Mouse (Mus musculus): ENCODE measurements around the gene Aldh2. TPM values are rescaled to one million over a fixed set of nuclear protein-coding genes. Genes with fewer than 3 reads are reported as not detected.

Gene Aldh2
- total and polyA plus RNA-seq, 3 experiments: 198 to 471 (median 267) TPM

- TF ChIP-seq POLR2AphosphoS5 (IDR thresholded peaks at IDR 0.05; ENCODE audit: borderline replicate concordance, low read depth, low read length) (no peak), ZNF384 (IDR thresholded peaks at IDR 0.05; ENCODE audit: low read depth, low read length) (no peak), USF1 (IDR thresholded peaks at IDR 0.05; ENCODE audit: low read depth, low read length) (peak; percentile 91), TAL1 (IDR thresholded peaks at IDR 0.05; ENCODE audit: low read length) (no peak), SMC3 (IDR thresholded peaks at IDR 0.05; ENCODE audit: low read depth, low read length) (no peak)
Measured at GRCm38 (mm10) chr5:121597332-121597731, 3.7 kb upstream of the Aldh2 start (continued).

- Histone ChIP-seq H3K4me3 (ENCODE audit: control insufficient read depth in 1 of 2, insufficient read depth in 1 of 2, low read depth in 2 of 2, low read length in 2 of 2) (no peak overlapping the region), H3K9ac (ENCODE audit: control insufficient read depth, low read depth, low read length, poor library complexity, severe bottlenecking) (peak overlapping the region; percentile 20; the same call in 1 of the 2 replicates), H3K9me3 (replicated peaks; ENCODE audit: insufficient read depth, low read length) (no peaks in the 10 kb centered on the region), H3K36me3 (ENCODE audit: control insufficient read depth in 1 of 2, insufficient read depth in 2 of 2, low read length in 2 of 2) (peaks cover 0 to 38% of the 10 kb centered on the region in 2 experiments; a peak in 2 of 4 replicates), H3K4me1 (ENCODE audit: control insufficient read depth in 1 of 2, insufficient read depth in 2 of 2, low read length in 2 of 2) (peaks cover 24 to 45% of the 10 kb centered on the region in 2 experiments), H3K27me3 (ENCODE audit: control insufficient read depth in 1 of 2, insufficient read depth in 2 of 2, low read length in 2 of 2) (no peaks in the 10 kb centered on the region), H3K27ac (ENCODE audit: control insufficient read depth, low read depth, low read length) (peak overlapping the region; percentile 64), H3K79me2 (ENCODE audit: control insufficient read depth, insufficient read depth, low read length, poor library complexity) (peaks cover 9% of the 10 kb centered on the region)
- TF ChIP-seq ELF1 (IDR thresholded peaks at IDR 0.05; ENCODE audit: low read depth, low read length): no peak
- TF ChIP-seq CTCF (IDR thresholded peaks at IDR 0.05 in 2 of 3, conservative IDR thresholded peaks at IDR 0.05 in 1 of 3; ENCODE audit: control insufficient read depth in 1 of 3, insufficient read depth in 1 of 3, low read depth in 2 of 3, low read length in 3 of 3, poor library complexity in 1 of 3, severe bottlenecking in 1 of 3): 0 out of 6 replicates have a peak, but pooled peaks of 1 of the 3 experiments have one; percentile 3
- peak; percentile 49; the same call in 1 of the 2 replicates for TF ChIP-seq GATA1 (IDR thresholded peaks at IDR 0.05; ENCODE audit: low read depth, low read length)
- TF ChIP-seq POLR2A (IDR thresholded peaks at IDR 0.05; ENCODE audit: control insufficient read depth in 1 of 2, insufficient read depth in 1 of 2, low read depth in 1 of 2, low read length in 2 of 2, poor library complexity in 1 of 2): no peak
- TF ChIP-seq SIN3A (IDR thresholded peaks at IDR 0.05; ENCODE audit: low read length): 0 out of 2 replicates have a peak, but pooled peaks have one; percentile 23
- 0 out of 2 replicates have a peak, but pooled peaks have one; percentile 26 for TF ChIP-seq ETS1 (IDR thresholded peaks at IDR 0.05; ENCODE audit: low read depth, low read length)
- TF ChIP-seq MAX (IDR thresholded peaks at IDR 0.05; ENCODE audit: low read length): no peak
- TF ChIP-seq TAL1 (IDR thresholded peaks at IDR 0.05; ENCODE audit: low read length): peak; percentile 32; the same call in 1 of the 2 replicates
- TF ChIP-seq JUND (IDR thresholded peaks at IDR 0.05; ENCODE audit: low read depth, low read length): no peak
- DNase-seq (ENCODE audit: low read depth, low spot score): peak; percentile 60
Measured at GRCm38 (mm10) chr5:121596226-121596625, 2.6 kb upstream of the Aldh2 start.

GRCm38 (mm10) chr5:121595758-121596157 lies 2.1 kb upstream of the Aldh2 start:
- Histone ChIP-seq H3K9me3 (replicated peaks; ENCODE audit: insufficient read depth, low read length) (no peaks in the 10 kb centered on the region), H3K27me3 (ENCODE audit: control insufficient read depth in 1 of 2, insufficient read depth in 2 of 2, low read length in 2 of 2) (no peaks in the 10 kb centered on the region), H3K4me3 (ENCODE audit: control insufficient read depth in 1 of 2, insufficient read depth in 1 of 2, low read depth in 2 of 2, low read length in 2 of 2) (no peak overlapping the region), H3K9ac (ENCODE audit: control insufficient read depth, low read depth, low read length, poor library complexity, severe bottlenecking) (no peak overlapping the region), H3K36me3 (ENCODE audit: control insufficient read depth in 1 of 2, insufficient read depth in 2 of 2, low read length in 2 of 2) (peaks cover 0 to 38% of the 10 kb centered on the region in 2 experiments; a peak in 2 of 4 replicates), H3K79me2 (ENCODE audit: control insufficient read depth, insufficient read depth, low read length, poor library complexity) (peaks cover 9% of the 10 kb centered on the region), H3K4me1 (ENCODE audit: control insufficient read depth in 1 of 2, insufficient read depth in 2 of 2, low read length in 2 of 2) (peaks cover 24 to 45% of the 10 kb centered on the region in 2 experiments), H3K27ac (ENCODE audit: control insufficient read depth, low read depth, low read length) (peak overlapping the region; percentile 64)
- DNase-seq (ENCODE audit: low read depth, low spot score): peak; percentile 55
- no peak for TF ChIP-seq ZC3H11A (IDR thresholded peaks at IDR 0.05; ENCODE audit: low read depth, low read length)
- no peak for TF ChIP-seq HCFC1 (IDR thresholded peaks at IDR 0.05; ENCODE audit: low read depth, low read length)
- TF ChIP-seq EP300 (IDR thresholded peaks at IDR 0.05; ENCODE audit: low read depth in 1 of 2, low read length in 2 of 2): peak in 1 of 2 experiments; percentile 42; a peak in 1 of 4 replicates
- TF ChIP-seq E2F4 (IDR thresholded peaks at IDR 0.05; ENCODE audit: borderline replicate concordance, low read depth, low read length): no peak
- peak; percentile 62 for TF ChIP-seq GATA1 (IDR thresholded peaks at IDR 0.05; ENCODE audit: low read depth, low read length)
- peak; percentile 86 for TF ChIP-seq USF1 (IDR thresholded peaks at IDR 0.05; ENCODE audit: low read depth, low read length)
- TF ChIP-seq MEF2A (IDR thresholded peaks at IDR 0.05; ENCODE audit: extremely low read depth, insufficient replicate concordance, low read depth, low read length, poor library complexity, severe bottlenecking): no peak
- TF ChIP-seq RAD21 (IDR thresholded peaks at IDR 0.05; ENCODE audit: low read depth, low read length): no peak
- TF ChIP-seq CHD2 (IDR thresholded peaks at IDR 0.05; ENCODE audit: low read length): no peak; the same call in 1 of the 2 replicates
- no peak; the same call in 1 of the 2 replicates for TF ChIP-seq ZNF384 (IDR thresholded peaks at IDR 0.05; ENCODE audit: low read depth, low read length)
- TF ChIP-seq ZKSCAN1 (IDR thresholded peaks at IDR 0.05; ENCODE audit: low read depth, low read length): no peak
- no peak for TF ChIP-seq ETS1 (IDR thresholded peaks at IDR 0.05; ENCODE audit: low read depth, low read length)
- TF ChIP-seq MXI1 (IDR thresholded peaks at IDR 0.05; ENCODE audit: low read depth, low read length): no peak
- no peak for TF ChIP-seq TCF12 (IDR thresholded peaks at IDR 0.05; ENCODE audit: low read depth, low read length)
- no peak for TF ChIP-seq CTCF (IDR thresholded peaks at IDR 0.05 in 2 of 3, conservative IDR thresholded peaks at IDR 0.05 in 1 of 3; ENCODE audit: control insufficient read depth in 1 of 3, insufficient read depth in 1 of 3, low read depth in 2 of 3, low read length in 3 of 3, poor library complexity in 1 of 3, severe bottlenecking in 1 of 3)
- TF ChIP-seq TBP (IDR thresholded peaks at IDR 0.05; ENCODE audit: low read depth, low read length): no peak
- no peak for TF ChIP-seq TAL1 (IDR thresholded peaks at IDR 0.05; ENCODE audit: low read length)
- TF ChIP-seq MAX (IDR thresholded peaks at IDR 0.05; ENCODE audit: low read length): peak; percentile 45; the same call in 1 of the 2 replicates
- no peak for TF ChIP-seq CHD1 (IDR thresholded peaks at IDR 0.05; ENCODE audit: low read depth, low read length)
- TF ChIP-seq USF2 (IDR thresholded peaks at IDR 0.05; ENCODE audit: borderline replicate concordance in 1 of 2, insufficient read depth in 1 of 2, low read depth in 1 of 2, low read length in 2 of 2): 0 out of 4 replicates have a peak, but pooled peaks of 1 of the 2 experiments have one; percentile 39
- TF ChIP-seq ELF1 (IDR thresholded peaks at IDR 0.05; ENCODE audit: low read depth, low read length): no peak
- no peak for TF ChIP-seq MAFK (IDR thresholded peaks at IDR 0.05; ENCODE audit: borderline replicate concordance, low read depth, low read length)

Data from MEL (cell line).